Mouse (Mus musculus): ENCODE data around the gene Cdhr2. TPM values are rescaled to one million over a fixed set of nuclear protein-coding genes. Genes with fewer than 3 reads are reported as not detected.
A peak's percentile ranks its signal among the peaks of the same experiment; 100 is the strongest.

The Cdhr2 gene
- total RNA-seq, 2 experiments from 2014 or later = 0.16 to 0.20 TPM

DNA sequence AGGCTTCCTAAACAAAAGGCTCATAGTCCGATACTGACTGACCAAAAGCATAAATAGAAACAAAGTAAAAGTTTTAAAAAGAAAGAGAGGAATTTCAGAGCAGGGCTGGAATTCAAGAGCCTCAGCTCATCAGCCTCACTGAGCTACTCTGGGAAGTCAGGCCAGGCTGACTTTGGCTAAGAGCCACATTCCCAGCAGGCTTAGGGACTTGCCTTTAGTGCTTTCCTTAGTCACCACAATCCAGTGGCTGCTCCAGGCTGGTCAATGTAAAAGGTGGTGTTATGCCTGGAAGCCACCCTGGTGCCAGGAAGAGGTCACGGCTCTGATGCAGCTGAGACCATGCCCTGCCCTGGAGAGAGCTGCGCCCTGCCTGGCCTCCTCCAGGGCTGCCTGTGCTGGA is 79.3 kb downstream of the Cdhr2 start:
- DNase-seq (ENCODE audit: low spot score in 2 of 2) = peak; percentile 45 to 56

DNA sequence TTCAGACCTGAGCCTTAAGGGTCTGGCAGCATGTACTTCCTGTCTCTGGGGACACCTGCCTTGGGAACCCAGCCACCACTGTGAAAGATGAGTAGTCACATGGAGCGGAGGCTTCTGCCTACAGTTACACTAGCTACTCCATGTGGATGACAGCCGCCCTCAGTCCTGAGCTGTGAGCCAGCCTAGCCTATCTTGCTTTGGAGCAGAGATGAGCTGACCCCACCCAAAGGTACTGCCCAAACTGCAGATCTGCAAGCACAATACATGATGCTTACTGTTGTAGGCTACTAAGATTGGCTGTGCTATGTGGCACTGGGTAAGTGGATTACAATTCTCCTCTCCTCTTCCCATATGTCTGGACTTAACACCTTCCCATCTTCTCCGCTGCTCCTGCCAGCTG is 79.8 kb downstream of the Cdhr2 start:
- DNase-seq (ENCODE audit: low spot score in 2 of 2) = no peak

DNA sequence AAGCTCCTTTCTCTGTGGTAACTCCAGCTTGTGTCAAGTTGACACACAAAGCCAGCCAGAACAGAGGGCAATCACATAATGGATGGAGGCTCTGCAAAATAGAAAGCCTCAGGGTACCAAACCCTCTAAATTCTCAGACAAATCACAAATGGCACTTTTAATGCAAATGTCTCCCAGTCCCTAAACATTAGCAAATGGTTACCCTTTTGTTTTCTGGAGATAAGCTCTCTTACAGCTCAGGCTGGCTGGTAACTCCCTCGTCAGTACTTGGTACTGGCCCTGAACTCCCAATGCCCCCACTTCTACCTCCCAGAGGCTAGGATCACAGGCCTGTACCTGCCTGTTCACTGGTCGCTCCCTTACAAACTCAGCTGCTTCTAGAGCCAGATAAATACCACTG is 82.0 kb downstream of the Cdhr2 start:
- DNase-seq (ENCODE audit: low spot score in 2 of 2) = no peak

DNA sequence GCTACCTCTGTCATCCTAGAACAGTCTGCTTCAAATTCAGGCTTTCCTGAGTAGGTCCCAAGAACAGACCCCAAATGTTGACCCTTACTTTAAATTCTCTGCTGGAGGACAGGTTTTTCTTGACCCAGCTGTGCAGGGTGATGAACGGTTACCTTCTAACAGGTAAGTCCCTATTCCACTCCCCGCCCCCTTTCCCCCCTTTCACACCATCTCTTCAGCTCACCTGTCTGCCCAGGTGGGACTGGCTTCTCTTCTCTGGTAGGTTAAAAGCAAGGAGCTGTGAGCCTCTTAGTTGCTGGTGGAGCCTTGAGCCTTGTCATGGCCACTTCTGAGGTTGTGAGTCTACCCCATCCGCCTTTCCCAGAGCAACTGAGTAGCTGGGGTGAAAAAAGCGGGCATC is 82.4 kb downstream of the Cdhr2 start, which contains the start of gene Eif4e1b:
TSS of gene Eif4e1b (plus strand) at position 301 of the 400 bp plus-strand sequence.
- DNase-seq (ENCODE audit: low spot score in 2 of 2) = no peak

Other genes starting within 250 kb of the Cdhr2 start
- 10 to 100 TPM; 44.7 TPM for gene Thoc3, start 232.6 kb upstream of the Cdhr2 start, total RNA-seq (2021)
- gene Simc1, start 197.7 kb upstream of the Cdhr2 start, total RNA-seq (2021) = 10 to 100 TPM; 20.5 to 20.7 TPM
- 100 to 1,000 TPM; 165 to 183 TPM for gene 4833439L19Rik, start 136.0 kb upstream of the Cdhr2 start, total RNA-seq (2021)
- 10 to 100 TPM; 49.6 to 49.9 TPM for gene Arl10, start 126.4 kb upstream of the Cdhr2 start, total RNA-seq (2021)
- gene Nop16, start 111.4 kb upstream of the Cdhr2 start, total RNA-seq (2021) = 10 to 100 TPM; 34.2 to 36.6 TPM
- gene Higd2a, start 111.3 kb upstream of the Cdhr2 start, total RNA-seq (2021) = 100 to 1,000 TPM; 168 to 177 TPM
- 100 to 1,000 TPM; 308 to 332 TPM for gene Cltb, start 90.1 kb upstream of the Cdhr2 start, total RNA-seq (2021)
- 10 to 100 TPM; 48.3 to 52.7 TPM for gene Faf2, start 79.7 kb upstream of the Cdhr2 start, total RNA-seq (2021)
- 100 to 1,000 TPM in 1 of 2 experiments, 10 to 100 TPM in 1; 95.0 to 114 TPM for gene Rnf44, start 7.6 kb upstream of the Cdhr2 start, total RNA-seq (2021)
- gene Gprin1, start 48.4 kb downstream of the Cdhr2 start, total RNA-seq (2021) = 100 to 1,000 TPM; 204 TPM
- gene Sncb, start 65.1 kb downstream of the Cdhr2 start, total RNA-seq (2021) = 100 to 1,000 TPM; 503 to 525 TPM
- not detected for gene Eif4e1b, start 82.5 kb downstream of the Cdhr2 start, total RNA-seq (2021)
- 10 to 100 TPM; 85.6 to 92.1 TPM for gene Tspan17, start 87.9 kb downstream of the Cdhr2 start, total RNA-seq (2021)
- 10 to 100 TPM; 89.8 to 92.8 TPM for gene Unc5a, start 247.9 kb downstream of the Cdhr2 start, total RNA-seq (2021)

All from layer of hippocampus, postnatal 10 days (tissue).